Mouse (Mus musculus): Measurements from ENCODE around the gene Ankrd66. TPM values are rescaled to one million over a fixed set of nuclear protein-coding genes. Genes with fewer than 3 reads are reported as not detected.

Gene Ankrd66
- polyA plus RNA-seq, 1 experiment: 0.20 TPM

Other genes with a start within 250 kb of the Ankrd66 start
- gene Adgrf5, start 183.2 kb downstream of the Ankrd66 start, polyA plus RNA-seq (2012; fragmentation: generic; extraction: Trizol): 0.07 TPM
- not detected for gene Mep1a, start 40.8 kb downstream of the Ankrd66 start, polyA plus RNA-seq (2012; fragmentation: generic; extraction: Trizol)
- 2.9 TPM for gene Pla2g7, start 24.5 kb upstream of the Ankrd66 start, polyA plus RNA-seq (2012; fragmentation: generic; extraction: Trizol)
- not detected for gene Tdrd6, start 86.7 kb upstream of the Ankrd66 start, polyA plus RNA-seq (2012; fragmentation: generic; extraction: Trizol)
- gene Slc25a27, start 123.6 kb upstream of the Ankrd66 start, polyA plus RNA-seq (2012; fragmentation: generic; extraction: Trizol): 0.63 TPM
- gene Cyp39a1, start 123.8 kb upstream of the Ankrd66 start, polyA plus RNA-seq (2012; fragmentation: generic; extraction: Trizol): 0.62 TPM

Data from C2C12 (cell line).